Mouse (Mus musculus): ENCODE data around the gene Efl1. TPM values are rescaled to one million over a fixed set of nuclear protein-coding genes. Genes with fewer than 3 reads are reported as not detected.

Gene Efl1
- total and polyA plus RNA-seq, 2 experiments, result 2.4 to 8.2 TPM

- H3K36me3 ChIP-seq (ENCODE audit: control insufficient read depth, insufficient read depth, low read length), result peaks cover 28% of the 10 kb centered on the region
- H3K4me1 ChIP-seq (ENCODE audit: control insufficient read depth, insufficient read depth, low read length), result no peaks in the 10 kb centered on the region
- peak; percentile 73 for DNase-seq (ENCODE audit: extremely low read depth, low read depth, low spot score)
- WGBS, result 21% methylated on average over 3 of the region's 3 CpGs
- TF ChIP-seq POLR2A (IDR thresholded peaks at IDR 0.05; ENCODE audit: extremely low read depth, insufficient read depth, low read length) (no peak), CTCF (IDR thresholded peaks at IDR 0.05; ENCODE audit: low read depth, low read length) (no peak)
- H3K9ac ChIP-seq (ENCODE audit: low read depth, low read length), result no peak overlapping the region
- H3K27me3 ChIP-seq (ENCODE audit: control insufficient read depth, insufficient read depth, low read length), result no peaks in the 10 kb centered on the region
- no peak overlapping the region for H3K27ac ChIP-seq (replicated peaks; ENCODE audit: insufficient read depth, low read depth, low read length)
- H3K4me3 ChIP-seq (ENCODE audit: insufficient read depth, low read depth, low read length), result no peak overlapping the region
- H3K79me2 ChIP-seq (ENCODE audit: control insufficient read depth, insufficient read depth, low read length), result no peaks in the 10 kb centered on the region
Measured at GRCm38 (mm10) chr7:82688736-82689135, 40.3 kb downstream of the Efl1 start.

- H3K4me3 ChIP-seq (ENCODE audit: insufficient read depth, low read depth, low read length), result no peak overlapping the region
- 82% methylated on average over 6 of the region's 6 CpGs for WGBS
- H3K27ac ChIP-seq (replicated peaks; ENCODE audit: insufficient read depth, low read depth, low read length), result no peak overlapping the region
- no peak for TF ChIP-seq POLR2A (IDR thresholded peaks at IDR 0.05; ENCODE audit: extremely low read depth, insufficient read depth, low read length)
- TF ChIP-seq CTCF (IDR thresholded peaks at IDR 0.05; ENCODE audit: low read depth, low read length), result no peak
- no peaks in the 10 kb centered on the region for H3K27me3 ChIP-seq (ENCODE audit: control insufficient read depth, insufficient read depth, low read length)
- peaks cover 38% of the 10 kb centered on the region for H3K36me3 ChIP-seq (ENCODE audit: control insufficient read depth, insufficient read depth, low read length)
- no peak overlapping the region for H3K9ac ChIP-seq (ENCODE audit: low read depth, low read length)
- no peaks in the 10 kb centered on the region for H3K79me2 ChIP-seq (ENCODE audit: control insufficient read depth, insufficient read depth, low read length)
- H3K4me1 ChIP-seq (ENCODE audit: control insufficient read depth, insufficient read depth, low read length), result no peaks in the 10 kb centered on the region
- no peak for DNase-seq (ENCODE audit: extremely low read depth, low read depth, low spot score)
Measured at GRCm38 (mm10) chr7:82691021-82691738, 42.8 kb downstream of the Efl1 start.

GRCm38 (mm10) chr7:82697668-82698067 lies 49.3 kb downstream of the Efl1 start:
- no peaks in the 10 kb centered on the region for H3K27me3 ChIP-seq (ENCODE audit: control insufficient read depth, insufficient read depth, low read length)
- H3K9ac ChIP-seq (ENCODE audit: low read depth, low read length), result no peak overlapping the region
- no peaks in the 10 kb centered on the region for H3K79me2 ChIP-seq (ENCODE audit: control insufficient read depth, insufficient read depth, low read length)
- H3K36me3 ChIP-seq (ENCODE audit: control insufficient read depth, insufficient read depth, low read length), result peaks cover 47% of the 10 kb centered on the region
- TF ChIP-seq CTCF (IDR thresholded peaks at IDR 0.05; ENCODE audit: low read depth, low read length) (peak; percentile 62), POLR2A (IDR thresholded peaks at IDR 0.05; ENCODE audit: extremely low read depth, insufficient read depth, low read length) (no peak)
- no peaks in the 10 kb centered on the region for H3K4me1 ChIP-seq (ENCODE audit: control insufficient read depth, insufficient read depth, low read length)
- 84% methylated on average over 8 of the region's 8 CpGs for WGBS
- H3K4me3 ChIP-seq (ENCODE audit: insufficient read depth, low read depth, low read length), result no peak overlapping the region
- no peak overlapping the region for H3K27ac ChIP-seq (replicated peaks; ENCODE audit: insufficient read depth, low read depth, low read length)
- peak; percentile 16 for DNase-seq (ENCODE audit: extremely low read depth, low read depth, low spot score)

GRCm38 (mm10) chr7:82698968-82699367 lies 50.6 kb downstream of the Efl1 start:
- 93% methylated on average over 3 of the region's 3 CpGs for WGBS
- H3K27me3 ChIP-seq (ENCODE audit: control insufficient read depth, insufficient read depth, low read length), result no peaks in the 10 kb centered on the region
- H3K27ac ChIP-seq (replicated peaks; ENCODE audit: insufficient read depth, low read depth, low read length), result no peak overlapping the region
- no peak overlapping the region for H3K4me3 ChIP-seq (ENCODE audit: insufficient read depth, low read depth, low read length)
- H3K4me1 ChIP-seq (ENCODE audit: control insufficient read depth, insufficient read depth, low read length), result no peaks in the 10 kb centered on the region
- peaks cover 36% of the 10 kb centered on the region for H3K36me3 ChIP-seq (ENCODE audit: control insufficient read depth, insufficient read depth, low read length)
- H3K79me2 ChIP-seq (ENCODE audit: control insufficient read depth, insufficient read depth, low read length), result no peaks in the 10 kb centered on the region
- DNase-seq (ENCODE audit: extremely low read depth, low read depth, low spot score), result no peak
- H3K9ac ChIP-seq (ENCODE audit: low read depth, low read length), result no peak overlapping the region
- TF ChIP-seq POLR2A (IDR thresholded peaks at IDR 0.05; ENCODE audit: extremely low read depth, insufficient read depth, low read length) (no peak), CTCF (IDR thresholded peaks at IDR 0.05; ENCODE audit: low read depth, low read length) (no peak)

GRCm38 (mm10) chr7:82702384-82703343 lies 54.2 kb downstream of the Efl1 start:
- Histone ChIP-seq H3K36me3 (ENCODE audit: control insufficient read depth, insufficient read depth, low read length) (peaks cover 25% of the 10 kb centered on the region), H3K4me1 (ENCODE audit: control insufficient read depth, insufficient read depth, low read length) (no peaks in the 10 kb centered on the region), H3K4me3 (ENCODE audit: insufficient read depth, low read depth, low read length) (no peak overlapping the region), H3K27ac (replicated peaks; ENCODE audit: insufficient read depth, low read depth, low read length) (no peak overlapping the region), H3K27me3 (ENCODE audit: control insufficient read depth, insufficient read depth, low read length) (no peaks in the 10 kb centered on the region), H3K9ac (ENCODE audit: low read depth, low read length) (no peak overlapping the region), H3K79me2 (ENCODE audit: control insufficient read depth, insufficient read depth, low read length) (no peaks in the 10 kb centered on the region)
- DNase-seq (ENCODE audit: extremely low read depth, low read depth, low spot score), result no peak
- no peak for TF ChIP-seq CTCF (IDR thresholded peaks at IDR 0.05; ENCODE audit: low read depth, low read length)
- TF ChIP-seq POLR2A (IDR thresholded peaks at IDR 0.05; ENCODE audit: extremely low read depth, insufficient read depth, low read length), result no peak
- WGBS, result 94% methylated on average over 5 of the region's 5 CpGs
